Comparison of ENCODE assay signal across 8 mouse cellular contexts in genomic region chr2:156841841-156842706, GRCm38 (mm10). TPM values are rescaled to one million over a fixed set of nuclear protein-coding genes. Genes with fewer than 3 reads are reported as not detected.
A peak's percentile ranks its signal among the peaks of the same experiment; 100 is the strongest.
DNase-seq lines count a peak whose midpoint lies in the region; ATAC-seq and TF ChIP-seq lines count a peak whose summit lies in the region.

No protein-coding gene starts in this region.

- H3K4me1 ChIP-seq in embryonic facial prominence, embryonic 15.5 days, result peaks cover 72% of the 10 kb centered on the region
- H3K4me1 ChIP-seq in heart, postnatal 0 days (ENCODE audit: control insufficient read depth, insufficient read depth), result peaks cover 30% of the 10 kb centered on the region
- peaks cover 27% of the 10 kb centered on the region for H3K4me1 ChIP-seq in limb, embryonic 11.5 days (ENCODE audit: control insufficient read depth, insufficient read depth, low read length)
- peaks cover 44% of the 10 kb centered on the region for H3K4me1 ChIP-seq in midbrain, embryonic 14.5 days (ENCODE audit: control insufficient read depth, insufficient read depth, low read length)
- H3K4me1 ChIP-seq in stomach, embryonic 14.5 days (ENCODE audit: control insufficient read depth, insufficient read depth, low read length), result peaks cover 50% of the 10 kb centered on the region

- CTCF ChIA-PET in Patski (lab: Charles Lee), result no interaction called here

- ATAC-seq in Patski, result peak; percentile 24
- no peak for ATAC-seq in embryonic facial prominence, embryonic 15.5 days (ENCODE audit: insufficient number of reproducible peaks, low FRiP score, low TSS enrichment, low read depth)
- ATAC-seq in heart, postnatal 0 days (ENCODE audit: insufficient read depth, low read depth), result peak; percentile 4; the same call in 1 of the 2 replicates
- no peak for ATAC-seq in limb, embryonic 11.5 days (ENCODE audit: insufficient number of reproducible peaks, low FRiP score, low TSS enrichment, low read depth)
- ATAC-seq in midbrain, embryonic 14.5 days (ENCODE audit: low FRiP score, low TSS enrichment), result peak; percentile 9; the same call in 1 of the 2 replicates
- ATAC-seq in stomach, embryonic 14.5 days (ENCODE audit: insufficient number of reproducible peaks, insufficient read depth, low FRiP score, low read depth), result peak; percentile 0; the same call in 1 of the 2 replicates

- H3K36me3 ChIP-seq in embryonic facial prominence, embryonic 15.5 days, result peaks cover 26% of the 10 kb centered on the region
- H3K36me3 ChIP-seq in heart, postnatal 0 days (replicated peaks; ENCODE audit: control insufficient read depth, insufficient read depth, low read length), result peaks cover 13% of the 10 kb centered on the region
- peaks cover 12% of the 10 kb centered on the region for H3K36me3 ChIP-seq in limb, embryonic 11.5 days (ENCODE audit: control insufficient read depth, insufficient read depth, low read length)
- H3K36me3 ChIP-seq in midbrain, embryonic 14.5 days (ENCODE audit: control insufficient read depth, insufficient read depth, low read length), result no peaks in the 10 kb centered on the region; the same call in 1 of the 2 replicates
- peaks cover 26% of the 10 kb centered on the region for H3K36me3 ChIP-seq in stomach, embryonic 14.5 days (ENCODE audit: control insufficient read depth, insufficient read depth, low read length)

- H3K4me3 ChIP-seq in embryonic facial prominence, embryonic 15.5 days (replicated peaks), result peak overlapping the region; percentile 75
- peak overlapping the region; percentile 93 for H3K4me3 ChIP-seq in heart, postnatal 0 days (ENCODE audit: low read depth, low read length)
- peak overlapping the region; percentile 98 for H3K4me3 ChIP-seq in limb, embryonic 11.5 days (ENCODE audit: low read depth, low read length)
- peak overlapping the region; percentile 60 for H3K4me3 ChIP-seq in midbrain, embryonic 14.5 days (replicated peaks; ENCODE audit: low read depth, low read length)
- H3K4me3 ChIP-seq in stomach, embryonic 14.5 days (ENCODE audit: low read depth, low read length), result peak overlapping the region; percentile 92

- H3K4me2 ChIP-seq in embryonic facial prominence, embryonic 15.5 days (replicated peaks), result peak overlapping the region; percentile 77
- peak overlapping the region; percentile 96 for H3K4me2 ChIP-seq in heart, postnatal 0 days (ENCODE audit: low read depth, low read length)
- H3K4me2 ChIP-seq in limb, embryonic 11.5 days (ENCODE audit: low read depth, severe bottlenecking), result peak overlapping the region; percentile 95
- H3K4me2 ChIP-seq in midbrain, embryonic 14.5 days (ENCODE audit: low read length), result peak overlapping the region; percentile 98
- H3K4me2 ChIP-seq in stomach, embryonic 14.5 days (replicated peaks; ENCODE audit: low read depth, low read length), result peak overlapping the region; percentile 71

- no peaks in the 10 kb centered on the region for H3K27me3 ChIP-seq in Patski
- no peaks in the 10 kb centered on the region for H3K27me3 ChIP-seq in embryonic facial prominence, embryonic 15.5 days
- H3K27me3 ChIP-seq in heart, postnatal 0 days (ENCODE audit: control insufficient read depth, insufficient read depth, low read length), result no peaks in the 10 kb centered on the region
- H3K27me3 ChIP-seq in limb, embryonic 11.5 days (ENCODE audit: control insufficient read depth, insufficient read depth, low read length), result no peaks in the 10 kb centered on the region
- H3K27me3 ChIP-seq in midbrain, embryonic 14.5 days (ENCODE audit: control insufficient read depth, insufficient read depth, low read length), result peaks cover 14% of the 10 kb centered on the region; the same call in 1 of the 2 replicates
- no peaks in the 10 kb centered on the region for H3K27me3 ChIP-seq in stomach, embryonic 14.5 days (ENCODE audit: control insufficient read depth, insufficient read depth, low read length)

- TF ChIP-seq EP300 in heart, postnatal 0 days (IDR thresholded peaks at IDR 0.05; ENCODE audit: low read depth), result no peak

- DNase-seq in cerebellum, postnatal 36 days, result peak; percentile 36 to 46
- no peak for DNase-seq in cerebellum, adult 11-12 months
- peak; percentile 33 for DNase-seq in Patski (ENCODE audit: low read depth, low spot score)
- no peak for DNase-seq in heart, postnatal 0 days (ENCODE audit: low spot score)
- peak; percentile 49 for DNase-seq in limb, embryonic 11.5 days (ENCODE audit: low spot score)
- DNase-seq in midbrain, embryonic 14.5 days, result peak; percentile 67

- no peak for TF ChIP-seq CTCF in Patski (IDR thresholded peaks at IDR 0.05)
- no peak for TF ChIP-seq CTCF in heart, postnatal 0 days (IDR thresholded peaks at IDR 0.05; ENCODE audit: low read depth)

- WGBS in embryonic facial prominence, embryonic 15.5 days, result 4% methylated on average over 20 of the region's 20 CpGs
- 17% methylated on average over 20 of the region's 20 CpGs for WGBS in heart, postnatal 0 days
- WGBS in limb, embryonic 11.5 days, result 2% methylated on average over 20 of the region's 20 CpGs
- 4% methylated on average over 20 of the region's 20 CpGs for WGBS in midbrain, embryonic 14.5 days
- WGBS in stomach, embryonic 14.5 days, result 2% methylated on average over 20 of the region's 20 CpGs

- peak overlapping the region; percentile 92 for H3K27ac ChIP-seq in embryonic facial prominence, embryonic 15.5 days (replicated peaks)
- peak overlapping the region; percentile 92 for H3K27ac ChIP-seq in heart, postnatal 0 days (ENCODE audit: low read depth)
- peak overlapping the region; percentile 40; the same call in 1 of the 2 replicates for H3K27ac ChIP-seq in limb, embryonic 11.5 days (replicated peaks; ENCODE audit: low read depth, low read length)
- peak overlapping the region; percentile 78 for H3K27ac ChIP-seq in midbrain, embryonic 14.5 days (replicated peaks; ENCODE audit: low read depth, low read length)
- H3K27ac ChIP-seq in stomach, embryonic 14.5 days (ENCODE audit: low read length), result peak overlapping the region; percentile 98

- POLR2A ChIA-PET in Patski (lab: Charles Lee), result interaction anchor here (1.0 to 1.1 kb wide), 2 partner anchors 22 to 33 kb away, joined by 3 to 4 read pairs; no protein-coding TSS in a partner anchor

- H3K9ac ChIP-seq in embryonic facial prominence, embryonic 15.5 days, result 0 out of 2 replicates have a peak overlapping the region, but pooled peaks have one; percentile 24
- H3K9ac ChIP-seq in heart, postnatal 0 days (replicated peaks; ENCODE audit: low read depth, low read length), result peak overlapping the region; percentile 84; the same call in 1 of the 2 replicates
- H3K9ac ChIP-seq in limb, embryonic 11.5 days (ENCODE audit: low read length), result peak overlapping the region; percentile 95
- peak overlapping the region; percentile 63 for H3K9ac ChIP-seq in midbrain, embryonic 14.5 days (replicated peaks; ENCODE audit: low read length)
- peak overlapping the region; percentile 86 for H3K9ac ChIP-seq in stomach, embryonic 14.5 days (replicated peaks; ENCODE audit: low read depth, low read length)

- H3K9me3 ChIP-seq in embryonic facial prominence, embryonic 15.5 days (replicated peaks), result no peaks in the 10 kb centered on the region
- no peaks in the 10 kb centered on the region for H3K9me3 ChIP-seq in heart, postnatal 0 days (replicated peaks; ENCODE audit: control insufficient read depth, low read length)
- no peaks in the 10 kb centered on the region for H3K9me3 ChIP-seq in limb, embryonic 11.5 days (ENCODE audit: control insufficient read depth, low read length)
- H3K9me3 ChIP-seq in midbrain, embryonic 14.5 days (ENCODE audit: control insufficient read depth, low read length), result no peaks in the 10 kb centered on the region
- H3K9me3 ChIP-seq in stomach, embryonic 14.5 days (ENCODE audit: control insufficient read depth, low read depth, low read length), result no peaks in the 10 kb centered on the region

- in situ Hi-C loops in Patski (cut with MboI; ENCODE audit: low pct_unique_long_range_greater_than_20kb), result no loop called here

RNA-seq across cellular contexts. Expression of gene Tgif2, which starts 2.3 kb away (rescaled TPM):
- 10.0 TPM for polyA plus RNA-seq in Patski (2021)
- 51.1 and 51.6 TPM in 2 replicates for polyA plus RNA-seq in embryonic facial prominence, embryonic 15.5 days (2015; fragmentation: Nextera tagmentation; extraction: Ambion mirVana)
- total RNA-seq in heart, postnatal 0 days (2014; rRNA removed; ENCODE audit: low replicate concordance), result 19.7 and 28.3 TPM in 2 replicates
- polyA plus RNA-seq in heart, postnatal 0 days (2015; fragmentation: Nextera tagmentation; extraction: Ambion mirVana), result 11.6 and 14.6 TPM in 2 replicates
- 99.5 and 100.0 TPM in 2 replicates for polyA plus RNA-seq in limb, embryonic 11.5 days (2014; fragmentation: Nextera tagmentation; extraction: Ambion mirVana)
- polyA plus RNA-seq in midbrain, embryonic 14.5 days (2014; fragmentation: Nextera tagmentation; extraction: Ambion mirVana), result 19.3 and 25.8 TPM in 2 replicates
- polyA plus RNA-seq in stomach, embryonic 14.5 days (2014; fragmentation: Nextera tagmentation; extraction: Ambion mirVana), result 67.1 and 73.7 TPM in 2 replicates

RNA-seq across cellular contexts. Expression of gene 4930518I15Rik, which starts 15.7 kb away (rescaled TPM):
- 0.82 TPM for polyA plus RNA-seq in Patski (2021)
- polyA plus RNA-seq in embryonic facial prominence, embryonic 15.5 days (2015; fragmentation: Nextera tagmentation; extraction: Ambion mirVana), result 8.4 and 9.7 TPM in 2 replicates
- total RNA-seq in heart, postnatal 0 days (2014; rRNA removed; ENCODE audit: low replicate concordance), result 0.12 TPM in 1 of 2 replicates, not detected in the other
- polyA plus RNA-seq in heart, postnatal 0 days (2015; fragmentation: Nextera tagmentation; extraction: Ambion mirVana), result 3.2 and 3.8 TPM in 2 replicates
- polyA plus RNA-seq in limb, embryonic 11.5 days (2014; fragmentation: Nextera tagmentation; extraction: Ambion mirVana), result 6.3 and 8.0 TPM in 2 replicates
- polyA plus RNA-seq in midbrain, embryonic 14.5 days (2014; fragmentation: Nextera tagmentation; extraction: Ambion mirVana), result 5.4 and 7.0 TPM in 2 replicates
- polyA plus RNA-seq in stomach, embryonic 14.5 days (2014; fragmentation: Nextera tagmentation; extraction: Ambion mirVana), result 8.0 and 9.1 TPM in 2 replicates

RNA-seq across cellular contexts. Expression of gene Rab5if, which starts 20.9 kb away (rescaled TPM):
- 206 TPM for polyA plus RNA-seq in Patski (2021)
- 152 and 160 TPM in 2 replicates for polyA plus RNA-seq in embryonic facial prominence, embryonic 15.5 days (2015; fragmentation: Nextera tagmentation; extraction: Ambion mirVana)
- total RNA-seq in heart, postnatal 0 days (2014; rRNA removed; ENCODE audit: low replicate concordance), result 155 and 219 TPM in 2 replicates
- polyA plus RNA-seq in heart, postnatal 0 days (2015; fragmentation: Nextera tagmentation; extraction: Ambion mirVana), result 186 and 188 TPM in 2 replicates
- polyA plus RNA-seq in limb, embryonic 11.5 days (2014; fragmentation: Nextera tagmentation; extraction: Ambion mirVana), result 190 and 202 TPM in 2 replicates
- 169 and 171 TPM in 2 replicates for polyA plus RNA-seq in midbrain, embryonic 14.5 days (2014; fragmentation: Nextera tagmentation; extraction: Ambion mirVana)
- 189 and 202 TPM in 2 replicates for polyA plus RNA-seq in stomach, embryonic 14.5 days (2014; fragmentation: Nextera tagmentation; extraction: Ambion mirVana)

RNA-seq across cellular contexts. Expression of gene Sla2, which starts 44.9 kb away (rescaled TPM):
- polyA plus RNA-seq in Patski (2021), result 0.09 TPM
- 0.52 and 0.56 TPM in 2 replicates for polyA plus RNA-seq in embryonic facial prominence, embryonic 15.5 days (2015; fragmentation: Nextera tagmentation; extraction: Ambion mirVana)
- 1.5 TPM in 1 of 2 replicates, not detected in the other for total RNA-seq in heart, postnatal 0 days (2014; rRNA removed; ENCODE audit: low replicate concordance)
- polyA plus RNA-seq in heart, postnatal 0 days (2015; fragmentation: Nextera tagmentation; extraction: Ambion mirVana), result 0.11 and 0.14 TPM in 2 replicates
- 0.51 and 0.52 TPM in 2 replicates for polyA plus RNA-seq in limb, embryonic 11.5 days (2014; fragmentation: Nextera tagmentation; extraction: Ambion mirVana)
- polyA plus RNA-seq in midbrain, embryonic 14.5 days (2014; fragmentation: Nextera tagmentation; extraction: Ambion mirVana), result 0.22 TPM in 1 of 2 replicates, not detected in the other
- polyA plus RNA-seq in stomach, embryonic 14.5 days (2014; fragmentation: Nextera tagmentation; extraction: Ambion mirVana), result 0.22 and 0.28 TPM in 2 replicates

Comparison
In these comparisons a context has a peak if more than half of its experiments do, and no peak if none do; other contexts are left out.
1. DNase-seq: peak in cerebellum, postnatal 36 days (2 of 2), Patski (single experiment), limb, embryonic 11.5 days (single experiment) and midbrain, embryonic 14.5 days (single experiment); none in cerebellum, adult 11-12 months (single experiment) and heart, postnatal 0 days (single experiment).
2. ATAC-seq: peak in Patski (single experiment), heart, postnatal 0 days (single experiment), midbrain, embryonic 14.5 days (single experiment) and stomach, embryonic 14.5 days (single experiment); none in embryonic facial prominence, embryonic 15.5 days (single experiment) and limb, embryonic 11.5 days (single experiment).
3. H3K27ac ChIP-seq: peak in every context shown above with its lines; median percentile 98 in stomach, embryonic 14.5 days; 92 in embryonic facial prominence, embryonic 15.5 days; 92 in heart, postnatal 0 days; 78 in midbrain, embryonic 14.5 days; 40 in limb, embryonic 11.5 days.
4. H3K9ac ChIP-seq: peak in every context shown above with its lines; median percentile 95 in limb, embryonic 11.5 days; 86 in stomach, embryonic 14.5 days; 84 in heart, postnatal 0 days; 63 in midbrain, embryonic 14.5 days; 24 in embryonic facial prominence, embryonic 15.5 days.
5. Peak in every context shown above with its lines, with median percentiles within 50 percentile points of each other: H3K4me2 ChIP-seq and H3K4me3 ChIP-seq.